Mouse (Mus musculus) bone marrow, adult 2 months (tissue): ENCODE measurements around the gene Ascl2. TPM values are rescaled to one million over a fixed set of nuclear protein-coding genes. Genes with fewer than 3 reads are reported as not detected.

Experiments
- H3K27ac ChIP-seq: fragments of 200-500 bp; 2 replicates; pipeline ENCODE4 v1.5.1; 2012; ENCODE audit warnings: low read depth, mild to moderate bottlenecking, control low read depth, inconsistent platforms, low read length; ENCODE audit not compliant: control insufficient read depth, poor library complexity, insufficient read depth
- H3K4me1 ChIP-seq: fragments of 200-500 bp; 2 replicates; pipeline ENCODE4 v1.6.1; 2011; ENCODE audit warnings: low read length; ENCODE audit not compliant: control insufficient read depth, insufficient read depth
- H3K4me3 ChIP-seq: fragments of 200-500 bp; replicated peaks from 2 replicates; pipeline ENCODE3; 2011; ENCODE audit warnings: mild to moderate bottlenecking, low read depth, low read length, control low read depth; ENCODE audit not compliant: control insufficient read depth
- CTCF ChIP-seq: fragments of 200-500 bp; IDR thresholded peaks from 2 replicates; pipeline ENCODE4 v1.5.1; 2011; ENCODE audit warnings: low read length, control low read depth; ENCODE audit not compliant: control insufficient read depth, insufficient read depth
- POLR2A ChIP-seq: fragments of 200-500 bp; IDR thresholded peaks from 2 replicates; pipeline ENCODE4 v1.6.1; 2011; ENCODE audit warnings: low read depth, mild to moderate bottlenecking, control low read depth, low read length, borderline replicate concordance; ENCODE audit not compliant: control insufficient read depth
- WGBS: fragments of 180-500 bp; shearing (Covaris S2); methylation state at CpG from one replicate; pipeline ENCODE4 v1.1.7; 2018; 5-methylcytosine and 5-hydroxymethylcytosine counted together
- polyA plus RNA-seq: library from polyadenylated mRNA; stranded (reverse); fragments of >200 nt; gene quantifications from 2 replicates; pipeline ENCODE4 v1.2.4, GENCODE M21; 2011; ENCODE audit warnings: low replicate concordance; ENCODE audit not compliant: missing spikeins, insufficient read depth, insufficient read length

Ascl2 gene
- polyA plus RNA-seq, 1 experiment = not detected

DNA sequence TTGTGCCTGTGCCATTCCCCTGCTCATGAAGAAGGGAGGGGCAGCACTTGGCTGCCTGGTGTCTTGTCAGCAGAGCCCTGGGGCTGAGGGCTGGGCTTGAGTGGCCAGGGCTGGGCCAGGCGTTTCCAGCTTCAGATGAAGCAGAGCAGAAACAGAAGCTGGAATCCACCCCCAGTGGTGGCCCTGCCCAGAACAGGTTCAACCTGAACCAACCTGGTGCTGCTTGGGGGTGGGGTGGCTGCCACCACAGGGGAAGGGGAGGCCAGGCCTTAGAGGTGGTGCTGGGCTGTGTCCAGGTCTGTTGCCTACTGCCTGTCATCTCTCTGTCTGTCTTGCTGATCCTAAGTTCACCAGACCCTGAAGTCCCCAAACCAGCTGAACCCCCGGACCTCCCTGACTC, 13.0 kb downstream of the Ascl2 start:
- TF ChIP-seq CTCF = no peak
- TF ChIP-seq POLR2A = no peak
- Histone ChIP-seq H3K27ac (no peak overlapping the region), H3K4me1 (peaks cover 3% of the 10 kb centered on the region; the same call in 1 of the 2 replicates), H3K4me3 (no peak overlapping the region)
- WGBS = 76% methylated on average over 2 of the region's 2 CpGs

DNA sequence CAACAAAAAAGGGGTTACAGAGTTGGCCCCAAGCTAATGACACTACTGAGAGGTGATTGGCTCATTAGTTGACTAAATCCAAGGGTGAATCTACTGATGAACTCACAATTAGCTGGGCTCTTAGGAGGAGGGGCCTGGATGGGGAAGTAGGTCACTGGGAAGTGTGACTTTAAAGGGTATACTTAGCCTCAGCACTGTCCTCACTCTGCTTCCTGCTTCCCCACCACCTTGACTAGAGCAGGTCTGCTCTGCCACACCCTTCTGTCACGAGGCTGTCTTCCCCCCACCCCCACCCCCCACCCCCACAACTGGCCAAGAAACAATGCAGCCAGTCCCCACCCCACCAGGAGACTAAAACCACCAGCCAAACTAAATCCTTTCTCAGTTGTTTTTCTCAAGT, 19.5 kb downstream of the Ascl2 start:
- Histone ChIP-seq H3K4me3 (no peak overlapping the region), H3K4me1 (no peaks in the 10 kb centered on the region), H3K27ac (no peak overlapping the region)
- no peak for TF ChIP-seq POLR2A
- TF ChIP-seq CTCF = no peak
- 0% methylated on average over 1 of the region's 1 CpGs for WGBS

DNA sequence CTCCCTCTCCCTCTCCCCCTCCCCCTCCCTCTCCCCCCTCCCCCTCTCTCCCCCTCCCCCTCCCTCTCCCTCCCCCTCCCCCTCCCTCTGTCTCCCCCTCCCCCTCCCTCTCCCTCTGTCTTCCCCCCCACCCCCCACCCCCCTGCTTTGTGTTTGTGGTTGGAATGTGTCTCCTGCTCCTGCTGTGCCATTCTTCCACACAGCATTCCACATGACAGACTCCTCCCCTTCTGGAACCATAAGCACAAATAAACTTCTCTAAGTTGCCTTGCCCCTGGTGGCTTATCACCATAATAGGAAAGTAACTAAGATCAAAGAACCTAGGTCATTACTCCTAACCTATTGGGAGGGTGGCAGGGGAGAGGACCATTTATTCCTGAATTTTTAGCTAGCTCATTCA, 31.4 kb downstream of the Ascl2 start:
- H3K4me1 ChIP-seq = no peaks in the 10 kb centered on the region
- no peak for TF ChIP-seq POLR2A
- TF ChIP-seq CTCF = no peak
- H3K4me3 ChIP-seq = no peak overlapping the region
- no peak overlapping the region for H3K27ac ChIP-seq

DNA sequence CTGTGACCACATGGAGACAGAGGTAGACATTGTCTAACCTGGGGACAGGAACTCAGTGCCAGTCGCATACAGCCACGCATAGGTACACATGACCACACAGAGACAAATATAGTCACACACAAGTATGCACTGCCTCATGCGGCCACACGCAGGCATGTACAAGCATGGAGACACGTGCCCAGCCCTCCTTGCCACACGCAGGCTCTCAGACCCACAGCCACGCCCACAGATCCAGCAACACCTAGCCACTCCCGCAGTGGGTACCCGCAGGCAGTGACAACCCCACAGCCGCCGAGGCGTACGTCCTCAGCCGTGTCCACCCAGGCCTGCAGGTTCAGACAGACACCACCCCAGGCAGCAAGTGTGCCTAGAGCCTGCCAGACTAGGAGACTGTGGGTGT, 33.4 kb downstream of the Ascl2 start:
- WGBS = 80% methylated on average over 14 of the region's 14 CpGs
- no peak for TF ChIP-seq POLR2A
- H3K4me3 ChIP-seq = no peak overlapping the region
- H3K27ac ChIP-seq = no peak overlapping the region
- H3K4me1 ChIP-seq = no peaks in the 10 kb centered on the region

DNA sequence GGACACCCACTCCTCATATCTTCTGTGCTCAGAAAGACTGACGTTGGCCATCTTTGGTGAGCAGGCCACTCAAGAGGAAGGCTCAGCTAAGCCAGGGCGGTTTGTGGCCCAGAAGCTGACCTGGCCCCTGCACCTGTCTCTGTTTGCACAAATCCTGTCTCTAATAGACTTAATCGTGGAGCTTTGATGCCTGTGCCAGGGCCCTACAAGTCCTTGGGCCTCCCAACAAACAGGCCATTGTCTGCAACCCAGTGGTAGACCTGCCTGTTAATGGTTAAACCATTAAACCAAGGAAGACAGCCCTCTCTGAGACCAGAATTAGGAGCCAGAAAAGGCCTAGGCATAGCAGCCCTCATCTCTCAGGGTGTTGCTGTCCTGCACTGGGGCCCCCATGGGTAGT, 36.6 kb downstream of the Ascl2 start:
- TF ChIP-seq CTCF (no peak), POLR2A (no peak)
- no peak overlapping the region for H3K4me3 ChIP-seq
- no peak overlapping the region for H3K27ac ChIP-seq
- WGBS = 66% methylated on average over 3 of the region's 3 CpGs
- H3K4me1 ChIP-seq = no peaks in the 10 kb centered on the region

DNA sequence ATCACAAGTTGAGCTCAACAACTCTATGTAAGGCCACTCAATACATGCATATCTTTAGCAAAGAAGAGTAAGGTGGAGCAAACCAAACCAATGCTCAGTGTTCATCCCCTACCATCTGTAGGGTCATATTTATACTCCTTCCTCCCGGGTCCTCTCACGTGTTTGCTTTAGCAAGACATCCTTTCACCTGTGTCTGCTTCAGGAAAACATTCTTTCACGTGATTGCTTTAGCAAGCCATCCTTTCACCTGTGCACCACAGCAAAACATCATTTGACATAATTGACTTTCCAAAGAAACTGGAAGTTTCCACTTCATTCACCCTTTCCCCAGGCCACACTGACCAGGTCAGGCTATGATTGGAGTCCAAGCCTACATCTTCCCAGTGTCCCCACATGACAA, 38.0 kb downstream of the Ascl2 start, which contains the start of gene Th:
Gene Th, minus strand, starts transcription at position 101 of the 400 bp plus-strand sequence.
- no peaks in the 10 kb centered on the region for H3K4me1 ChIP-seq
- TF ChIP-seq CTCF (no peak), POLR2A (no peak)
- H3K4me3 ChIP-seq = no peak within 1 kb of the TSS
- H3K27ac ChIP-seq = no peak within 1 kb of the TSS
- WGBS = 69% methylated on average over 3 of the region's 3 CpGs

DNA sequence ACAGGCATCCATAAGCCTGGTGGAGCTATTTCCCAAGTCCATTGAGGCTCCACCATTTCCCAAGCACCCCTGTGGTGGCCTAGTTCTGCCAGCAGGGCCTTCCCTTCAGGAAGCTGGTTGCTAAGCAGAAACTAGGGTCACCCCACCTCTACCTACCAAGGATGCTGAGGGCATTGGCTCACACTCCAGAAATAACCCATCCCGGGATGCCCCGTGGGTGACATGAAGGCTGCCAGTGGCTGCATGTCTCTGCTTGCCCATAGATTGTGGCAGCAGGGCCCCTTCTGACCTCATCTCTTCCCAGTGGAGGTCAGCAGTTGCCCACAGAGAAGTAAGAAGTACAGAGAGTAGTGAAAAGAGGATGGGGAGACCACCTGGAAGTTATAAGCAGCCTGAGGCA, 39.5 kb downstream of the Ascl2 start:
- H3K4me1 ChIP-seq = no peaks in the 10 kb centered on the region
- H3K4me3 ChIP-seq = no peak overlapping the region
- no peak for TF ChIP-seq CTCF
- TF ChIP-seq POLR2A = no peak
- H3K27ac ChIP-seq = no peak overlapping the region
- WGBS = 82% methylated on average over 2 of the region's 2 CpGs

DNA sequence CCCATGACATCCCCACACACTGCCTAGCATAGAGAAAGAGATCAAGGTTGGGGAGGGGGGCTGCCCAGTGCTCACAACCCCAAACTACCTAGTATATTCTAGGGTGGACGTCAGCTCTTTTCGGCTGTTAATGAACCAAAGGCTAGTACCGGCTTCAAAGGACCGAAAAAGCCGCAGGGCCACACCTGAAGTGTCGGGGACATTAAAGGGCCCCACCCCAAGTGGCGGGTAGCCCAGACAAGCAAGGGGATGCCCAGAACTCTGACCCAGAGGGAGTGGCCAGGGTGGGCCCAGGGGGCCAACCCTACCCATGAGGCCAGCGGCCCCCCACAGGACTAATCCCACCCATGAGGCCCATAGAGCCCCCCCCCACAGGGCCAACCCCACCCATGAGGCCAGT, 41.8 kb downstream of the Ascl2 start:
- H3K4me1 ChIP-seq = no peaks in the 10 kb centered on the region
- H3K4me3 ChIP-seq = no peak overlapping the region
- 78% methylated on average over 8 of the region's 8 CpGs for WGBS
- H3K27ac ChIP-seq = no peak overlapping the region
- TF ChIP-seq POLR2A (no peak), CTCF (no peak)
